Mouse (Mus musculus) left cerebral cortex, adult 2 months (tissue): ENCODE measurements at regions not wholly inside any gene's neighbourhood (a gene's known extent, or its start where the extent isn't known, plus 50 kb on each side); places are given as distances from the start of the nearest gene placed in this dataset.

ENCODE experiments used
- DNase-seq, 2 experiments: peaks; one replicate each; pipeline ENCODE4 v3.0.0; 2021 to 2022; ENCODE audit warnings: low spot score in 2 of 2, mixed read lengths in 1 of 2; ENCODE audit errors: extremely low spot score in 1 of 2
- H3K27ac ChIP-seq: fragments of 200-600 bp; 2 replicates; pipeline ENCODE4 v1.8.1; 2022
- H3K4me3 ChIP-seq: fragments of 200-600 bp; 2 replicates; pipeline ENCODE4 v1.8.1; 2022
- CTCF ChIP-seq: fragments of 200-600 bp; IDR thresholded peaks from 2 replicates; pipeline ENCODE4 v1.8.1; 2022; ENCODE audit warnings: antibody characterized with exemption, mild to moderate bottlenecking, moderate library complexity
- intact Hi-C: fragments of 180-260 bp; cut with DNase I; formaldehyde crosslinking; loops from one replicate; pipeline ENCODE4 v1.15.1; 2025

GRCm38 (mm10) chr9:93777784-93778402 is 760.0 kb downstream of the 1190002N15Rik start:
- Histone ChIP-seq H3K27ac (no peak overlapping the region), H3K4me3 (no peak overlapping the region)
- intact Hi-C loops = loop anchor here (10.0 kb wide), 1 partner anchor 757 kb away; the partner anchor contains the start of gene 1190002N15Rik
- no peak for DNase-seq
- peak; percentile 48 for TF ChIP-seq CTCF
